Mouse (Mus musculus) lung, postnatal 10 days (tissue): ENCODE data around the gene Gm14444.
"Not testable (repeated sequence)": the region's sequence is repeated elsewhere in the genome, so short reads cannot be mapped to it uniquely, and the experiment has no call there.

Source experiments
- DNase-seq: peaks from one replicate; pipeline ENCODE4 v3.0.0; 2021

Gene Gm14444

DNA sequence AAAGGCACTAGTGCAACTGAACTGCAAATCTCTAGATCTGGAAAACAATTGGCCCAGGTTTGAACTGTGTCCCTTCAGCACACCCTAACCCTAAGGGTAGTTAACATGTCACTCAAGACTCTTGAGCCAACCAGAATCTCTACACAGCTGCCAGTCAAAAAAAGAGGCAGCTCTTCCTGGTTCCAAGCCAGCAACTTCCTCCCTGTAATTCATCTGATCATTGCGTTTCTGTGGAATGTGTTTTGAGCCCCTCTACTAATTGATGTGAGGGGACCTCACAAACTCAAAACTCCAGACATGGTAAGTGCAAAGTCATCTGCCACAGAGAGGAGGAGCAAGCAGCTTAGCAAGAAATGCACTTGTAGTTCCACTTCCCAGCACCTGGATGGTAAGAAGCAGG is at the start of gene Gm14444:
Gene Gm14444 (plus strand): TSS at position 220 of the 400 bp plus-strand sequence.
- not testable (repeated sequence) for DNase-seq

DNA sequence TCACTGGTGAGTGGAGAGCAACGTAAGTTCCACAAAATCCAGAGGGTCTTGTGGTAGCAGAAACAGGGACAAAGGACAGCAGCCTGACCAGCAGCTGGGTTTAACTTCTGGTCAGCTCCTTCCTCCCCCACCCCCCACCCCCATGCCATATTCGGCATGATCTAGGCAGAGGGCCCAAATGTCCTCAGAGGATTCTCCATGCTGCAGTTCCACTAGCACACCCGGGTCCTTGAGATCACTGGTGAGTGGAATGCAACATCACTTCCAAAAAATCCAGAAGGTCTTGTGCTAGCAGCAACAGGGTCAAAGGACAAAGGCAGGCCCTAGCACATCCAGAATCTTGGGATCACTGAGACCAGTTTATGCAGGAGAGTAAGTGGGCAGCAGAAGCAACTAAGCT is 44.6 kb upstream of the Gm14444 start:
- DNase-seq = peak; percentile 62

DNA sequence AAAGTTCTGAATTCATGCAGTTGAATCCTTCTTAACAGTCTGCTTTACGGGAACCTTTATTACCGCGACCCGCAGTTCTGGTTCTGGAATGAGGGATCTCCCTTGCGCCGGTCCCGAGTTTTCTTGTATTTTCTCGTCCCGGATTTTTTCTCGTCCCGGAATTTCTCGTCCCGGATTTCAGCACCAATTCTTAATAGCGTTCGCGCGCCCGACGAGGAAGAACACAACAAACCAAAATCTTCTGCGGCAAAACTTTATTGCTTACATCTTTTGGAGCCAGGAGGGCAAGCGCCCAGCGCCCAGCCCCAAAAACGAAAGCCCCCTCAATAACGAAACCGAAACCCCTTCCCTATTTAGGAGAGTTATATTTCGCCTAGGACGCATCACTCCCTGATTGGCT is 34.2 kb downstream of the Gm14444 start:
- DNase-seq = not testable (repeated sequence)

- not testable (repeated sequence) for DNase-seq
Measured at GRCm38 (mm10) chr2:175067681-175068261, 57.7 kb downstream of the Gm14444 start, which contains the start of gene Gm14393. Gene Gm14393, minus strand, starts transcription at chr2:175067781.
